Mouse (Mus musculus) kidney, adult 2 months (tissue): ENCODE measurements around the gene Arhgef1. TPM values are rescaled to one million over a fixed set of nuclear protein-coding genes. Genes with fewer than 3 reads are reported as not detected.

Experiments used
- DNase-seq: peaks from one replicate; pipeline ENCODE4 v3.0.0; 2021
- H3K27ac ChIP-seq: fragments of 200-500 bp; 2 replicates; pipeline ENCODE4 v1.5.1; 2012; ENCODE audit warnings: low read depth, low read length, control low read depth, inconsistent platforms; ENCODE audit not compliant: insufficient read depth
- H3K27me3 ChIP-seq: fragments of 200-500 bp; replicated peaks from 2 replicates; pipeline ENCODE4 v1.6.1; 2012; ENCODE audit warnings: mild to moderate bottlenecking, moderate library complexity, low read length, inconsistent platforms; ENCODE audit not compliant: control insufficient read depth, insufficient read depth
- H3K36me3 ChIP-seq: fragments of 200-500 bp; 2 replicates; pipeline ENCODE4 v1.6.1; 2012; ENCODE audit warnings: mild to moderate bottlenecking, moderate library complexity, low read length, inconsistent platforms; ENCODE audit not compliant: control insufficient read depth, insufficient read depth
- H3K4me1 ChIP-seq: fragments of 200-500 bp; 2 replicates; pipeline ENCODE4 v1.6.1; 2011; ENCODE audit warnings: low read length; ENCODE audit not compliant: control insufficient read depth, insufficient read depth
- H3K4me3 ChIP-seq: fragments of 200-500 bp; 2 replicates; pipeline ENCODE4 v1.5.1; 2011; ENCODE audit warnings: mild to moderate bottlenecking, low read depth, low read length, control low read depth; ENCODE audit not compliant: insufficient read depth
- CTCF ChIP-seq: fragments of 200-500 bp; conservative IDR thresholded peaks from 2 replicates; pipeline ENCODE4 v1.5.1; 2011; ENCODE audit warnings: low read depth, mild to moderate bottlenecking, control low read depth, low read length, moderate library complexity, mixed read lengths; ENCODE audit not compliant: insufficient read depth, insufficient read length
- POLR2A ChIP-seq: fragments of 200-500 bp; IDR thresholded peaks from one replicate; pipeline ENCODE4 v1.6.1; 2011; ENCODE audit warnings: low read depth, low read length, control low read depth
- WGBS: fragments of 180-500 bp; shearing (Covaris S2); methylation state at CpG from one replicate; pipeline ENCODE4 v1.1.7; 2018; 5-methylcytosine and 5-hydroxymethylcytosine counted together
- polyA plus RNA-seq: library from polyadenylated mRNA; depleted of rRNA; stranded (reverse); fragments of >200 nt; gene quantifications from 2 replicates; pipeline ENCODE4 v1.2.3, GENCODE M21; 2012

The Arhgef1 gene
- polyA plus RNA-seq, 1 experiment: 111 TPM

DNA sequence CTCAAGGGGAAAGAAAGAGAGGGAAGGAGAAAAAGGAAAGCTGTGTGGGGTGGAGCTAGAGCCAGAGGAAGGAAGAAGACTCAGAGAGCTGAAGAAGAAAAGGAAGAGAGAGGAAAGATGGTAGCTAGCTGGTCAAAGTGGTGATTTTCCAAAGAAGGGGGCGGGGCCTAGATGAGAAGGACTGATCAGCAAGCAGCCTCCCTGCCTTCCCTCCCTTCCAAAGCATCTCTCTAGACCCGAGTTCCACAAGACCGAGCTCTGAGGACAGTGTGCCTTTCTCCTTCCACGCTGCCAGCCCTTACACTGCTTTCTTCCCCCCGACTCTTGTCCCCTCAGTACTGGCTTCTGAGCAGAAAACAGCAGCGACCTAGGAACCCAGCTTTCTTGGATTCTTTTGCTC is 38.6 kb upstream of the Arhgef1 start:
- DNase-seq: no peak
- Histone ChIP-seq H3K36me3 (no peaks in the 10 kb centered on the region), H3K27me3 (no peaks in the 10 kb centered on the region), H3K4me3 (no peak overlapping the region), H3K4me1 (no peaks in the 10 kb centered on the region), H3K27ac (no peak overlapping the region)
- 23% methylated on average over 6 of the region's 6 CpGs for WGBS
- TF ChIP-seq CTCF (no peak), POLR2A (no peak)

DNA sequence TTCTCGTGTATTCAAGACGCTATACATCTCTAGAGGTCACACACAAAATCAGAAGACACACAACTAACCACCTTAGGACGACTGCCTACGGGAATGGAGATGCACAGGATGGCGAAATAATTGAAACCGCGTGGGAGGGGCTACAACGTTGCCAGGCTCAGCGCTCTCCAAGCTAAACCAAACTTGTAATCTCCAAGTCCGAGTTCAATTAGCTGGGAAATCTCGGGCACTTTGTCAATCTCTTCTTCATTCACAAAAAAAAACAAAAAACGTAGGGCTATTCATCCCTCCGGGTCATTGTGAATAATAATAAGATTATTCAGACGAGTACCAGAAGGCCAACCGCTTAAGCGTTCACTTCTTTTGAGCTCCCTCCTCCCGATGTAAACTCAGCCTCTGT is 33.6 kb upstream of the Arhgef1 start:
- Histone ChIP-seq H3K36me3 (no peaks in the 10 kb centered on the region), H3K27me3 (no peaks in the 10 kb centered on the region; the same call in 1 of the 2 replicates), H3K4me3 (no peak overlapping the region), H3K27ac (no peak overlapping the region), H3K4me1 (no peaks in the 10 kb centered on the region)
- 67% methylated on average over 17 of the region's 17 CpGs for WGBS
- no peak for DNase-seq
- TF ChIP-seq POLR2A: no peak
- TF ChIP-seq CTCF: no peak

DNA sequence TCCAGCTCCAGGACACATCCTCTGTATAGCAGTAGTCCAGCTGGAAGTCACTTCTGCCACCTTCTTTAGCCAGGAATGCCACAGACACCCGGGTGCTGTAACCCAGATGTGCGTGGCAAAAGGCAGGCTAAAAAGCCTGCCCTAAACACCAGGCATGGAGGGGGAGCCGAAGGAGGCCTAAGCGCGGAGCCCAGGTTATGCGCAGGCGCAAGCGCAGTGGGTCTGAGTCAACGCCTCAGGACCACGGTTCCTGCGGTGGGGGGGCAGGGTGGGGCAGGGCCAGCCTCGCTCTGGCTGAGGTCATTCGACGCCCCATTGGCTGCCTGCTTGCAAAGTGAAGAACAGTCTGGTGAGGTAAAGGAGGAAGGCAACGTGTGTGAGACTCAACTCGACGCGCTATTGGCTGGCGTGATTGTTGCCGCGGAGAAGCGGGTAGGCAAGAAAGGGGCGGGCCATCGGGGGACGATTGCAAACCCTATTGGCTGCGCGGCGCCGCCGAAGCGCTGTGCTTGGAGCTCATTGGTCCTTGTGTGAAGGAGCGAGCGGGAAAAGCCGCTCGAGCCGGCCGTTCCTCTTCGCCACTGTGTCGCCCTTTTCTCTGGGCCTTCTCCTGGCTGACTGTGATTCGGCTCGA is 33.1 kb upstream of the Arhgef1 start, which contains the start of the genes Lypd4 and Dmrtc2:
TSS of gene Lypd4 (minus strand) at position 410 of the 634 bp plus-strand sequence.
TSS of gene Dmrtc2 (plus strand) at position 526 of the 634 bp plus-strand sequence.
- H3K4me3 ChIP-seq: no peak within 1 kb of the TSS
- no peak within 1 kb of the TSS for H3K27ac ChIP-seq
- no peaks in the 10 kb centered on the region for H3K36me3 ChIP-seq
- no peaks in the 10 kb centered on the region; the same call in 1 of the 2 replicates for H3K27me3 ChIP-seq
- no peak for DNase-seq
- 53% methylated on average over 41 of the region's 41 CpGs for WGBS
- H3K4me1 ChIP-seq: no peaks in the 10 kb centered on the region
- TF ChIP-seq POLR2A (no peak), CTCF (no peak)

DNA sequence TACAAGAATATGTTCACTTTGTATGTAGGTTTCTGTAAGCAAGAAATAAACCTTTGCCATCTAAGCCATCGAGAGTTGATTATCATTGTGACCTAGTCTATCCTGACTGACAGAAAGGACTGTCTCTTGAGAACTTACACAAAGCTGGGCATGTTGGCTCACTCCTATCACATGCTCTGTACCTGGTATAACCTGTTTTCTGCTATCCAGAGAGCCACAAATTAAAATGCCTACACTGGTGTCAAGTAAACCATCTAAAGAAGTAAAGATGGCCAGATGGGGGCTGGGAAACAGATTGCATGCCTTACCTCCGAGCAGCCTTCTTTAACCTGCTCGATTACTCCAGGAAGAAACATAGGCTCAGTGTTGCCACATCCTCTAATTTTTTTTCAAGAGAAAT is 25.1 kb upstream of the Arhgef1 start:
- WGBS: 56% methylated on average over 3 of the region's 3 CpGs
- no peak for DNase-seq

DNA sequence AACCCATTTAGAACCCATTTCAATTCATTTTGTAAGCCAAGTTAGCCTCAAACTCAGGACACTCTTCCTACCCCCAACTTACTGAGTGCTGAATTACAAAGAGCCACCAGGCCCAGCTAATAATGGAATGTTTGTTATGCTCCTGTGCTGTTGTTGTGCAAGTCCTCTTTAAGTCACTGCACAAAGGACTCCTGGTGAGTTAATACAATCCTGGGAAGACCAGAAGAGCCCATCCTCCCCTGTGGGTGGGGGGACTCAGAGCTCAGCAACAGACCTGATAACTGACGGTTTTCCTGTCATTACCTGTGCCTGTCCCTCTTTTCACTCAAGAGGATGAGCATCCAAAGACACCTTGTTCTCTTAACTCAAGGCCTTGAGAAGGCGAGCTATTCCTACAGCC is 23.1 kb upstream of the Arhgef1 start:
- Histone ChIP-seq H3K27me3 (no peaks in the 10 kb centered on the region), H3K27ac (no peak overlapping the region), H3K36me3 (no peaks in the 10 kb centered on the region), H3K4me1 (no peaks in the 10 kb centered on the region), H3K4me3 (no peak overlapping the region)
- TF ChIP-seq CTCF: no peak
- no peak for TF ChIP-seq POLR2A
- no peak for DNase-seq
- WGBS: 48% methylated on average over 2 of the region's 2 CpGs

More for the DNA sequence above, 25.1 kb upstream of the Arhgef1 start:
- H3K4me1 ChIP-seq: no peaks in the 10 kb centered on the region
- no peaks in the 10 kb centered on the region for H3K27me3 ChIP-seq
- H3K27ac ChIP-seq: no peak overlapping the region
- TF ChIP-seq POLR2A (no peak), CTCF (no peak)
- no peak overlapping the region for H3K4me3 ChIP-seq
- H3K36me3 ChIP-seq: no peaks in the 10 kb centered on the region

DNA sequence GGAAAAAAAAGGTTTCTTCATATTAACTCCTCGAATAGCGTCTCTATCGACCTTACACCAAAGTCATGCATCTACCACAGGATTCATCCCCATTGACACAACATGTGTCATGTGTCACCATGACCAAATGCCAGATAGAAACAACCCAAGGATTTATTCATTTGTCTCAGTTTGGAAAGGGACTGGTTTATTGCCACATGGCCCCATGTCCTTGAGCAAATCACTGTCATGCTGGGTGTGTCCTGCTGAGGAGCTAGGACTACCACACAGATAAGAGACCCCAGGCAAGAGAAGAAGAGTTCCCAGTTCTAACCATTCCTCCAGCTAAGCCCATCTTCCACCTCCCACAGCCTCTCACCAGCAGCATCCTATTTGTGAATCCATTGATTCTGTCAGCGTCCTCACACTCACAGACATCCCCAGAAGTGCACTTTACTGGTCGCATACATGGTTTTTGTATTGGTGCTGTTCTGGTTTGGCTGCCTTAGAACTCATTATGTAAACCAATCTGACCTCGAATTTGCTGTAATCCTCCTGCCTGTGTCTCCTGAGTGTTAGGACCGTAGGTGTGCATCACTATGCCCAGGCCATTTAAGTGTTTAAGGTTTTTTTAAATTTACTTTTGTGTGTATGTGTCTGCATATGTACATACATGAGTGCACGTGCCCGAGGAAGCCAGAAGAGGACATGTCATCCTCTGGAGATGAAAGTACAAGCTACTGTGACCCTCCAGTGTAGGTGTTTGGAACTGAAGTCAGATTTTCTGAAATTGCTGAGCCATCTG is 20.1 kb upstream of the Arhgef1 start:
- Histone ChIP-seq H3K4me3 (no peak overlapping the region), H3K27ac (no peak overlapping the region), H3K27me3 (no peaks in the 10 kb centered on the region), H3K36me3 (no peaks in the 10 kb centered on the region; the same call in 1 of the 2 replicates), H3K4me1 (peaks cover 14% of the 10 kb centered on the region; the same call in 1 of the 2 replicates)
- TF ChIP-seq POLR2A: no peak
- no peak for TF ChIP-seq CTCF
- WGBS: 93% methylated on average over 9 of the region's 9 CpGs
- no peak for DNase-seq
